Mouse (Mus musculus): ENCODE results near the gene Olfr301.

- TF ChIP-seq CTCF (conservative IDR thresholded peaks at IDR 0.05; ENCODE audit: insufficient read depth, insufficient read length, low read depth, low read length) = no peak
- TF ChIP-seq POLR2A (IDR thresholded peaks at IDR 0.05; ENCODE audit: low read depth, low read length) = no peak
These were observed 17.1 kb upstream of the Olfr301 start, which contains the start of gene Olfr304 for GRCm38 (mm10) chr7:86386558-86386957.

All from kidney, adult 2 months (tissue).